Mouse (Mus musculus): Measurements from ENCODE around the gene Lpp. TPM values are rescaled to one million over a fixed set of nuclear protein-coding genes. Genes with fewer than 3 reads are reported as not detected.

The Lpp gene
- polyA plus RNA-seq, 1 experiment from 2014 or later: 63.0 TPM

- H3K4me1 ChIP-seq (replicated peaks): peaks cover 3% of the 10 kb centered on the region; the same call in 1 of the 2 replicates
- H3K4me3 ChIP-seq (replicated peaks): no peak overlapping the region
- no peaks in the 10 kb centered on the region for H3K36me3 ChIP-seq
- H3K27ac ChIP-seq: no peak overlapping the region
- no peaks in the 10 kb centered on the region for H3K9me3 ChIP-seq
- WGBS: 66% methylated on average over 1 of the region's 1 CpGs
- ATAC-seq: no peak
- no peaks in the 10 kb centered on the region for H3K27me3 ChIP-seq (replicated peaks)
- no peak overlapping the region for H3K4me2 ChIP-seq (replicated peaks)
- no peak overlapping the region for H3K9ac ChIP-seq
Measured at GRCm38 (mm10) chr16:24902111-24902510, 508.8 kb downstream of the Lpp start.

- Histone ChIP-seq H3K36me3 (no peaks in the 10 kb centered on the region), H3K4me1 (replicated peaks) (no peaks in the 10 kb centered on the region), H3K9ac (no peak overlapping the region), H3K4me2 (replicated peaks) (no peak overlapping the region), H3K9me3 (no peaks in the 10 kb centered on the region), H3K27me3 (replicated peaks) (no peaks in the 10 kb centered on the region), H3K4me3 (replicated peaks) (no peak overlapping the region), H3K27ac (no peak overlapping the region)
- WGBS: 80% methylated on average over 1 of the region's 1 CpGs
- 0 out of 2 replicates have a peak, but pooled peaks have one; percentile 28 for ATAC-seq
Measured at GRCm38 (mm10) chr16:24908926-24909325, 515.6 kb downstream of the Lpp start.

- WGBS: 68% methylated on average over 6 of the region's 6 CpGs
- Histone ChIP-seq H3K27ac (no peak overlapping the region), H3K36me3 (no peaks in the 10 kb centered on the region), H3K9me3 (no peaks in the 10 kb centered on the region), H3K4me2 (replicated peaks) (no peak overlapping the region), H3K4me3 (replicated peaks) (no peak overlapping the region), H3K4me1 (replicated peaks) (no peaks in the 10 kb centered on the region), H3K27me3 (replicated peaks) (no peaks in the 10 kb centered on the region), H3K9ac (no peak overlapping the region)
- ATAC-seq: no peak
Measured at GRCm38 (mm10) chr16:24910321-24910720, 517.0 kb downstream of the Lpp start.

GRCm38 (mm10) chr16:24910834-24911233 lies 517.5 kb downstream of the Lpp start:
- H3K4me1 ChIP-seq (replicated peaks): no peaks in the 10 kb centered on the region
- no peaks in the 10 kb centered on the region for H3K36me3 ChIP-seq
- H3K4me2 ChIP-seq (replicated peaks): no peak overlapping the region
- 50% methylated on average over 3 of the region's 3 CpGs for WGBS
- no peak for ATAC-seq
- H3K4me3 ChIP-seq (replicated peaks): no peak overlapping the region
- no peaks in the 10 kb centered on the region for H3K27me3 ChIP-seq (replicated peaks)
- no peak overlapping the region for H3K27ac ChIP-seq
- no peaks in the 10 kb centered on the region for H3K9me3 ChIP-seq
- H3K9ac ChIP-seq: no peak overlapping the region

GRCm38 (mm10) chr16:24912381-24912780 lies 519.1 kb downstream of the Lpp start:
- no peak overlapping the region for H3K27ac ChIP-seq
- 81% methylated on average over 1 of the region's 1 CpGs for WGBS
- no peak overlapping the region for H3K9ac ChIP-seq
- no peaks in the 10 kb centered on the region for H3K27me3 ChIP-seq (replicated peaks)
- no peaks in the 10 kb centered on the region for H3K4me1 ChIP-seq (replicated peaks)
- H3K4me3 ChIP-seq (replicated peaks): no peak overlapping the region
- no peak for ATAC-seq
- no peak overlapping the region for H3K4me2 ChIP-seq (replicated peaks)
- H3K36me3 ChIP-seq: no peaks in the 10 kb centered on the region
- H3K9me3 ChIP-seq: no peaks in the 10 kb centered on the region

GRCm38 (mm10) chr16:24913021-24913420 lies 519.7 kb downstream of the Lpp start:
- no peak overlapping the region for H3K27ac ChIP-seq
- H3K36me3 ChIP-seq: no peaks in the 10 kb centered on the region
- H3K4me3 ChIP-seq (replicated peaks): no peak overlapping the region
- ATAC-seq: no peak
- no peak overlapping the region for H3K9ac ChIP-seq
- H3K9me3 ChIP-seq: no peaks in the 10 kb centered on the region
- H3K27me3 ChIP-seq (replicated peaks): no peaks in the 10 kb centered on the region
- 87% methylated on average over 3 of the region's 3 CpGs for WGBS
- no peaks in the 10 kb centered on the region for H3K4me1 ChIP-seq (replicated peaks)
- H3K4me2 ChIP-seq (replicated peaks): no peak overlapping the region

GRCm38 (mm10) chr16:24913641-24914392 lies 520.5 kb downstream of the Lpp start:
- Histone ChIP-seq H3K4me1 (replicated peaks) (no peaks in the 10 kb centered on the region), H3K4me2 (replicated peaks) (no peak overlapping the region), H3K4me3 (replicated peaks) (no peak overlapping the region), H3K9ac (no peak overlapping the region), H3K27me3 (replicated peaks) (no peaks in the 10 kb centered on the region), H3K27ac (no peak overlapping the region), H3K36me3 (no peaks in the 10 kb centered on the region), H3K9me3 (no peaks in the 10 kb centered on the region)
- WGBS: 55% methylated on average over 7 of the region's 7 CpGs
- ATAC-seq: no peak

GRCm38 (mm10) chr16:24914393-24914751 lies 521.1 kb downstream of the Lpp start:
- WGBS: 68% methylated on average over 3 of the region's 3 CpGs
- no peak overlapping the region for H3K4me2 ChIP-seq (replicated peaks)
- no peaks in the 10 kb centered on the region for H3K27me3 ChIP-seq (replicated peaks)
- no peaks in the 10 kb centered on the region for H3K4me1 ChIP-seq (replicated peaks)
- H3K36me3 ChIP-seq: no peaks in the 10 kb centered on the region
- no peak for ATAC-seq
- H3K4me3 ChIP-seq (replicated peaks): no peak overlapping the region
- H3K27ac ChIP-seq: peak overlapping the region; percentile 46; the same call in 1 of the 2 replicates
- no peak overlapping the region for H3K9ac ChIP-seq
- H3K9me3 ChIP-seq: no peaks in the 10 kb centered on the region

GRCm38 (mm10) chr16:24915470-24915869 lies 522.2 kb downstream of the Lpp start:
- H3K9ac ChIP-seq: no peak overlapping the region
- 82% methylated on average over 4 of the region's 4 CpGs for WGBS
- ATAC-seq: no peak

GRCm38 (mm10) chr16:24919349-24920012 lies 526.2 kb downstream of the Lpp start:
- Histone ChIP-seq H3K4me3 (replicated peaks) (no peak overlapping the region), H3K4me2 (replicated peaks) (no peak overlapping the region), H3K27me3 (replicated peaks) (no peaks in the 10 kb centered on the region), H3K27ac (no peak overlapping the region), H3K9ac (no peak overlapping the region), H3K36me3 (no peaks in the 10 kb centered on the region), H3K9me3 (no peaks in the 10 kb centered on the region), H3K4me1 (replicated peaks) (no peaks in the 10 kb centered on the region)
- no peak for ATAC-seq
- WGBS: 63% methylated on average over 11 of the region's 11 CpGs

More at GRCm38 (mm10) chr16:24915470-24915869, 522.2 kb downstream of the Lpp start:
- no peaks in the 10 kb centered on the region for H3K4me1 ChIP-seq (replicated peaks)
- H3K36me3 ChIP-seq: no peaks in the 10 kb centered on the region
- H3K27ac ChIP-seq: no peak overlapping the region
- no peaks in the 10 kb centered on the region for H3K9me3 ChIP-seq
- H3K27me3 ChIP-seq (replicated peaks): no peaks in the 10 kb centered on the region
- no peak overlapping the region for H3K4me2 ChIP-seq (replicated peaks)
- H3K4me3 ChIP-seq (replicated peaks): no peak overlapping the region

- Histone ChIP-seq H3K27me3 (replicated peaks) (no peaks in the 10 kb centered on the region), H3K4me2 (replicated peaks) (no peak overlapping the region), H3K4me1 (replicated peaks) (no peaks in the 10 kb centered on the region)
Measured at GRCm38 (mm10) chr16:24930070-24930469, 536.8 kb downstream of the Lpp start.

GRCm38 (mm10) chr16:24930621-24931020 lies 537.3 kb downstream of the Lpp start:
- no peaks in the 10 kb centered on the region for H3K36me3 ChIP-seq
- H3K27me3 ChIP-seq (replicated peaks): no peaks in the 10 kb centered on the region
- H3K27ac ChIP-seq: no peak overlapping the region
- peak; percentile 85 for ATAC-seq
- 65% methylated on average over 5 of the region's 5 CpGs for WGBS
- no peaks in the 10 kb centered on the region for H3K9me3 ChIP-seq
- H3K9ac ChIP-seq: no peak overlapping the region
- no peak overlapping the region for H3K4me2 ChIP-seq (replicated peaks)
- H3K4me1 ChIP-seq (replicated peaks): no peaks in the 10 kb centered on the region
- H3K4me3 ChIP-seq (replicated peaks): no peak overlapping the region

More at GRCm38 (mm10) chr16:24930070-24930469, 536.8 kb downstream of the Lpp start:
- ATAC-seq: no peak
- Histone ChIP-seq H3K27ac (no peak overlapping the region), H3K36me3 (no peaks in the 10 kb centered on the region), H3K9ac (no peak overlapping the region), H3K4me3 (replicated peaks) (no peak overlapping the region), H3K9me3 (no peaks in the 10 kb centered on the region)

- ATAC-seq: no peak
- Histone ChIP-seq H3K9me3 (no peaks in the 10 kb centered on the region), H3K36me3 (no peaks in the 10 kb centered on the region), H3K27me3 (replicated peaks) (no peaks in the 10 kb centered on the region), H3K4me1 (replicated peaks) (no peaks in the 10 kb centered on the region), H3K9ac (no peak overlapping the region), H3K4me2 (replicated peaks) (no peak overlapping the region), H3K27ac (no peak overlapping the region), H3K4me3 (replicated peaks) (no peak overlapping the region)
- 55% methylated on average over 3 of the region's 3 CpGs for WGBS
Measured at GRCm38 (mm10) chr16:24932816-24933215, 539.5 kb downstream of the Lpp start.
